Mouse (Mus musculus) c-Kit-positive CD71-positive TER-119-positive erythroid progenitor cells, embryonic 14.5 days (primary cell): ENCODE results near the gene Usp53.

Experiments used
- DNase-seq: peaks from one replicate; pipeline ENCODE4 v3.0.0-alpha.2; 2013; ENCODE audit warnings: low spot score

Gene Usp53

GRCm38 (mm10) chr3:122984249-122985182 is at the start of gene Usp53:
Gene Usp53 (minus strand): TSS chr3:122984510.
- DNase-seq: peak; percentile 88

- no peak for DNase-seq
Measured at GRCm38 (mm10) chr3:123033804-123034203, 49.5 kb upstream of the Usp53 start.

GRCm38 (mm10) chr3:123025634-123026033 is 41.3 kb upstream of the Usp53 start:
- no peak for DNase-seq

- no peak for DNase-seq
Measured at GRCm38 (mm10) chr3:123024496-123025234, 40.4 kb upstream of the Usp53 start.

- no peak for DNase-seq
Measured at GRCm38 (mm10) chr3:123018792-123019191, 34.5 kb upstream of the Usp53 start.

- DNase-seq: no peak
Measured at GRCm38 (mm10) chr3:123013476-123013875, 29.2 kb upstream of the Usp53 start.

GRCm38 (mm10) chr3:123009417-123009816 is 25.1 kb upstream of the Usp53 start:
- DNase-seq: no peak

- no peak for DNase-seq
Measured at GRCm38 (mm10) chr3:123007386-123007785, 23.1 kb upstream of the Usp53 start.

GRCm38 (mm10) chr3:123001053-123001452 is 16.7 kb upstream of the Usp53 start:
- DNase-seq: no peak

GRCm38 (mm10) chr3:122998511-122998910 is 14.2 kb upstream of the Usp53 start:
- DNase-seq: no peak

GRCm38 (mm10) chr3:122996968-122997367 is 12.7 kb upstream of the Usp53 start:
- DNase-seq: no peak

GRCm38 (mm10) chr3:122986906-122987305 is 2.6 kb upstream of the Usp53 start:
- no peak for DNase-seq

GRCm38 (mm10) chr3:122986386-122986785 is 2.1 kb upstream of the Usp53 start:
- DNase-seq: no peak

GRCm38 (mm10) chr3:122985183-122985944 is 1.1 kb upstream of the Usp53 start:
- peak; percentile 23 for DNase-seq

GRCm38 (mm10) chr3:122983849-122984248 is 461 bp downstream of the Usp53 start:
- peak; percentile 48 for DNase-seq

- no peak for DNase-seq
Measured at GRCm38 (mm10) chr3:122975964-122976363, 8.3 kb downstream of the Usp53 start.

- DNase-seq: no peak
Measured at GRCm38 (mm10) chr3:122975363-122975762, 8.9 kb downstream of the Usp53 start.

- no peak for DNase-seq
Measured at GRCm38 (mm10) chr3:122974833-122975232, 9.5 kb downstream of the Usp53 start.

- DNase-seq: no peak
Measured at GRCm38 (mm10) chr3:122972126-122972822, 12.0 kb downstream of the Usp53 start.

GRCm38 (mm10) chr3:122968391-122968790 is 15.9 kb downstream of the Usp53 start:
- no peak for DNase-seq

- DNase-seq: no peak
Measured at GRCm38 (mm10) chr3:122964301-122964700, 20.0 kb downstream of the Usp53 start.

- DNase-seq: no peak
Measured at GRCm38 (mm10) chr3:122950129-122950528, 34.2 kb downstream of the Usp53 start.
